Mouse (Mus musculus) G1E (cell line): ENCODE data around the gene Enc1. TPM values are rescaled to one million over a fixed set of nuclear protein-coding genes. Genes with fewer than 3 reads are reported as not detected.

Experiments
- ATAC-seq: 2 replicates; pipeline ENCODE4 v1.8.0; 2016; ENCODE audit warnings: mild to moderate bottlenecking; ENCODE audit not compliant: insufficient number of reproducible peaks, poor library complexity, low FRiP score, severe bottlenecking; ENCODE audit errors: extremely low read depth
- DNase-seq: peaks from one replicate; pipeline ENCODE4 v3.0.0; 2012; ENCODE audit warnings: low spot score
- H3K27me3 ChIP-seq: 2 replicates; pipeline ENCODE4 v1.6.1; 2012; ENCODE audit warnings: mild to moderate bottlenecking, low read length, inconsistent platforms; ENCODE audit not compliant: insufficient read depth
- H3K36me3 ChIP-seq: replicated peaks from 2 replicates; pipeline ENCODE3; 2012; ENCODE audit warnings: mild to moderate bottlenecking, inconsistent platforms
- H3K4me1 ChIP-seq: 2 replicates; pipeline ENCODE4 v1.6.1; 2012; ENCODE audit warnings: low read depth, low read length, inconsistent platforms, mixed read lengths; ENCODE audit not compliant: insufficient read depth
- H3K4me3 ChIP-seq: 2 replicates; pipeline ENCODE4 v1.5.1; 2012; ENCODE audit warnings: low read depth, mild to moderate bottlenecking, inconsistent platforms, low read length, moderate library complexity, mixed read lengths
- H3K9me3 ChIP-seq: replicated peaks from 2 replicates; pipeline ENCODE4 v1.6.1; 2012; ENCODE audit warnings: inconsistent platforms
- CTCF ChIP-seq: IDR thresholded peaks from 2 replicates; pipeline ENCODE4 v1.5.1; 2012; ENCODE audit warnings: low read depth, low read length, inconsistent platforms, mixed read lengths
- GATA1 ChIP-seq: IDR thresholded peaks from 2 replicates; pipeline ENCODE4 v1.6.1; 2012; ENCODE audit warnings: borderline replicate concordance, low read length, inconsistent platforms, mixed read lengths
- GATA2 ChIP-seq: IDR thresholded peaks from 2 replicates; pipeline ENCODE4 v1.6.1; 2012; ENCODE audit warnings: low read depth, low read length, inconsistent platforms, borderline replicate concordance
- POLR2AphosphoS5 ChIP-seq: IDR thresholded peaks from 2 replicates; pipeline ENCODE4 v1.6.1; 2012; ENCODE audit warnings: low read depth, low read length, inconsistent platforms; ENCODE audit not compliant: insufficient replicate concordance
- TAL1 ChIP-seq: conservative IDR thresholded peaks from 2 replicates; pipeline ENCODE4 v1.6.1; 2012; ENCODE audit warnings: low read depth, low read length, inconsistent platforms, mixed read lengths
- polyA plus RNA-seq: library from polyadenylated mRNA; stranded (reverse); fragments of >175 nt; gene quantifications from 2 replicates; pipeline ENCODE4 v1.2.3, GENCODE M21; 2012
- total RNA-seq, 2 experiments: library from RNA; stranded (forward) in 1 of 2; stranded (reverse) in 1 of 2; fragments of 200-1000 nt in 1 of 2; fragments of >200 nt in 1 of 2; fragmentation: Nextera tagmentation in 1 of 2; gene quantifications; 2 replicates each; pipeline ENCODE4 v1.2.3; 2014 to 2017

Gene Enc1
- total and polyA plus RNA-seq, 3 experiments = 0.20 to 0.82 (median 0.38) TPM

DNA sequence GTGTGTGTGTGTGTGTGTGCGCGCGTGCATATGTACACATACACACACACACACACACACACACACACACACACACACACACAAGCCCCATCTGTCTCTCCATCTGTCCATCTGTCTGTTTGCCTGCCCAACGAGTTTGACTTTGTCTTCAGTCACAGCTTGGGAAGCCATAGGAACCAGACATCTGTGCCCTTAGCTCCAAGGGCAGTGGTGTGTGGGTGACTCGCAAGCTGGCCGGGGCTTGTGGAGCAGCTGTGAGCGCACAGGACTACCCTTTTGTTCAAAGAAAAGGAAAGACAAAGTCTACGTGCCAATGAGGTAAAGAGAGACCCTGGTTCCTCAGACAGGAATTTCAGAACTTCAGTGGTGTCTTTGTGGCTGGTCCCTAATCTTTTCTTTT is 51.1 kb downstream of the Enc1 start:
- TF ChIP-seq GATA2 = no peak
- TF ChIP-seq TAL1 = no peak
- TF ChIP-seq CTCF = no peak
- TF ChIP-seq GATA1 = no peak
- no peak for TF ChIP-seq POLR2AphosphoS5
- no peaks in the 10 kb centered on the region for H3K36me3 ChIP-seq

DNA sequence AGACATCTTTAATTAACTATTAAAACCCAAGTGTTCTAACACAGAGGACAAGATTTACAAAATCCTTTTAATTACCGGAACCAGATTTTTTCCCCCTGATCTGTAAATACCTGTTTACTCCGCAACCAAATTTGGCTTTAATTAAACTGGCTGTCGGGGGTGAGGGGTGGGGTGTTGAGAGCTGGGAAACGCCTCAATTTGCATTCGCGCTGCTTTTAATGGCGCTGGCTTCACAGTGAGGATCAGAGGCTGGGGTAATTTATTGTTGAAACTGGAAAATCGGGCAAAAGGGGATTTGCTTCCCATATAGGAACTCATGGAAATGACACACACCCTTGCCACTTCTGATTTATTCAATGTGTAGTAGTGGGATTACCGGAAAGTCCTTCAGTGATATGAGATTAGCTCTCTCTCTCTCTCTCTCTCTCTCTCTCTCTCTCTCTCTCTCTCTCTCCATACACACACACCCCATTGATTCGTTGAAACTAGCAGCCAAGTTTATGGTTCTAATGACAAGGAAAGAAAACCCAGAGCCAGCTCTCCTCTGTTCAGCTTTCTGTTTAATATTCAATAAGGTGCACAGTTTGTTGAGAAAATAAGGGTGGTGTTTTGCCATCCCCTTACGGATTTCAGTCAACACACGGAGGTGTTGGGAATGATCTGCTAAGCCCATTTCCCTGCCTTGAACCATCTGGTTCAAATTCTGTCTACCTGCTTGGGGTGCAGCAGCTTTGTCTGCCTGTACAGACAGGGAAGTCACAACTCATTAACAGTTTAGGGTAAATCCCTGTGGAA is 51.7 kb downstream of the Enc1 start:
- TF ChIP-seq GATA1 (no peak), TAL1 (no peak), GATA2 (no peak), POLR2AphosphoS5 (no peak), CTCF (no peak)
- H3K27me3 ChIP-seq = peaks cover 4% of the 10 kb centered on the region; the same call in 1 of the 2 replicates
- no peak overlapping the region for H3K4me3 ChIP-seq
- no peaks in the 10 kb centered on the region for H3K4me1 ChIP-seq
- no peaks in the 10 kb centered on the region for H3K36me3 ChIP-seq
- no peak for DNase-seq
- no peaks in the 10 kb centered on the region for H3K9me3 ChIP-seq
- no peak for ATAC-seq

More for the DNA sequence above, 51.1 kb downstream of the Enc1 start:
- no peaks in the 10 kb centered on the region for H3K9me3 ChIP-seq
- ATAC-seq (no peak), DNase-seq (no peak)
- no peaks in the 10 kb centered on the region for H3K4me1 ChIP-seq
- H3K4me3 ChIP-seq = no peak overlapping the region
- peaks cover 4% of the 10 kb centered on the region; the same call in 1 of the 2 replicates for H3K27me3 ChIP-seq

DNA sequence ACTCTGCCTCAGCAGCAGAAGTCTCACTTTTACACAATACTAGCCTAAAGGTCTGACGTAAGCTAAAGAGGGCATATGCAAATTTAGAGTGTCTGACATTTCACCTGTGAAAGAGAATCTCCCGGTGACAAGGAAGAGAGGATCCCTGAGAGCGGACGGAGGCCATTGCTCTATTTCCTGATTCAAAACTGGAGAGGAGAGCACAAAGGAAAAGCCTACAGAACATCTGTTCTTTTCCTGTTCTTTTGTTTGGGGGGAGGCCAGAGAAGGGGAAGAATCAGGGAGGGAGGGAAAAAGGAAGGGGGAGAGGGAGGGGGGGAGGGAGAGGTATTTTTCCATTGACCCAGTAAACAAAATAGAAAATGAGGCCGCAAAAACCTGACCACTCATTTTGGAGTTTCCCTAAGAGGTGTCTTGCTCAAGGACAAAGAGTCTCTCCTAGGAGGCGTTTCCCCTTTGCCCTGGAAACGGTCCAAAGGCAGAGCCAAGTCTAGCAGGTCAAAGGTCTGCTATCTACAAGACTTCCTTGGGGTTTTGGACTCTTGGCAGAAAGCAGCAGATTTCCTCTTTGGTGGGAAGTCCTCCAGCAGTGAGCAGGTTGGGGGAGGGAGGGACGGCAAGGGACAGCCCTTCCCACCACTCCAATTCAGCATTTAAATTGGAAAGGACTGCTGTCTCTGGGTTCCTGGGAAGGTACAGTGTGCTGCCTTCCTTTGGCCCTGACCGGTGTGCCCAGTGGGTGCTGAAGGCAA is 54.4 kb downstream of the Enc1 start:
- peaks cover 4% of the 10 kb centered on the region; the same call in 1 of the 2 replicates for H3K27me3 ChIP-seq
- DNase-seq = no peak
- H3K4me1 ChIP-seq = no peaks in the 10 kb centered on the region
- no peak for TF ChIP-seq GATA2
- no peak for TF ChIP-seq TAL1
- TF ChIP-seq GATA1 = no peak
- no peak for TF ChIP-seq CTCF
- no peak for TF ChIP-seq POLR2AphosphoS5
- no peaks in the 10 kb centered on the region for H3K9me3 ChIP-seq
- ATAC-seq = no peak
- H3K36me3 ChIP-seq = no peaks in the 10 kb centered on the region
- no peak overlapping the region for H3K4me3 ChIP-seq

DNA sequence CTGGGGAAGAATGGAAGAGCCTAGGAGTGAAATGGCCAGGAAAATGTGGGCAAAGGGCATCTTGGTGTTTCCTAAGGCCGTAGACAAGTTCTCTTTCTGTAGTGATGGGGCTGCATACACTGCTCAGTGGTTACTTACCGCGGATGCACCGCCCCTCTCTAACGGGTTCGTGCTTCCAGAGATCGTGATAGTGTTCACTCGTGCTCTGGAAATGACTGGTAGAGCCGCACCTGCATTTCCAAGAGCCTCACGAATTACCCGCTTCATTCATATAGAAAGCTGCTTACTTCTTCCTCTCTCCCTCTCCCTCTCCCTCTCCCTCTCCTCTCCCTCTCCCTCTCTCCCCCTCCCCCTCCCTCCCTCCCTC is 54.9 kb downstream of the Enc1 start:
- Histone ChIP-seq H3K9me3 (no peaks in the 10 kb centered on the region), H3K27me3 (peaks cover 4% of the 10 kb centered on the region; the same call in 1 of the 2 replicates), H3K36me3 (no peaks in the 10 kb centered on the region), H3K4me3 (no peak overlapping the region), H3K4me1 (no peaks in the 10 kb centered on the region)
- ATAC-seq = no peak
- DNase-seq = no peak
- no peak for TF ChIP-seq GATA1
- no peak for TF ChIP-seq CTCF
- TF ChIP-seq POLR2AphosphoS5 = no peak
- no peak for TF ChIP-seq GATA2
- no peak for TF ChIP-seq TAL1

DNA sequence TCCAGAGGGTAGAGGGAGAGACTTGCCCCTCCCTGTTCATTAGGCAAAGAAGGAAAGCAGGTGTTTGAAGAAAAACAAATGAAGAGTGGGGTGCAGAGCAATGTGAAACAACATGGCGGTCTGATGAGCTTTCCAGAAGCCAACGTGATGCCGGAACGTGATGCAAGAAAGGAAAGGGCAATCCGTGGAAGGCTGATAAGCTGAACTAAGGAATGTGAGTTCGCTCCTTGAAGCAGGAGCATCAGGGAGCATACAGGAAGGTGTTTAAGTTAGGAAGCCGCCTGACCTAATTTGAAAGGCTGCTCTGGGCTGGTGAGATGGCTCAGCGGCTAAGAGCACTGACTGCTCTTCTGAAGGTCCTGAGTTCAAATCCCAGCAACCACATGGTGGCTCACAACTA is 55.4 kb downstream of the Enc1 start:
- no peak for ATAC-seq
- H3K9me3 ChIP-seq = no peaks in the 10 kb centered on the region
- DNase-seq = no peak
- H3K27me3 ChIP-seq = peaks cover 1% of the 10 kb centered on the region; the same call in 1 of the 2 replicates
- no peaks in the 10 kb centered on the region for H3K4me1 ChIP-seq
- no peak overlapping the region for H3K4me3 ChIP-seq
- no peak for TF ChIP-seq GATA2
- no peak for TF ChIP-seq TAL1
- no peak for TF ChIP-seq POLR2AphosphoS5
- TF ChIP-seq CTCF = no peak
- no peak for TF ChIP-seq GATA1
- H3K36me3 ChIP-seq = no peaks in the 10 kb centered on the region

DNA sequence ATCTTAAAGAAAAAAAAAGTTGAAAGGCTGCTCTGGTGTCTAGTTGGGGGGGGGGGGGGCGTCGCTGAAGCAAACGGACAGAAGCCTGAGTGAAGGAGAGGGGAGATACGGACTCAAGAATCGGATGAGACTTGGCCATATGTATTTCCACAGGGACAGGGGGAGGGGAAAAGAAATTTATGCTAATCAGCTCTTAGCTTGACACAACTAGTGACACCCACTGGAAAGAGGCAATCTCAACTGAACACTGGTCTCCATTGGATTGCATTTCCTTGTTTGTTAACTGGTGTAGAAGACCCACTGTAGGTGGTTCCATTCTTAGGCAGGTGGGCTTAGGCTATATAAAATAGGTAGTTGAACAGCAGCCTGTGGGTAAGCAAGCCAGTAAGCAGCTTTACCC is 55.9 kb downstream of the Enc1 start:
- H3K27me3 ChIP-seq = no peaks in the 10 kb centered on the region
- no peak for DNase-seq
- ATAC-seq = no peak
- H3K36me3 ChIP-seq = no peaks in the 10 kb centered on the region
- no peaks in the 10 kb centered on the region for H3K9me3 ChIP-seq
- no peak overlapping the region for H3K4me3 ChIP-seq
- TF ChIP-seq GATA2 (no peak), GATA1 (no peak), POLR2AphosphoS5 (no peak), CTCF (no peak), TAL1 (no peak)
- H3K4me1 ChIP-seq = no peaks in the 10 kb centered on the region
